Mouse (Mus musculus) hindbrain, embryonic 12.5 days (tissue): ENCODE measurements around the gene Tmem270. TPM values are rescaled to one million over a fixed set of nuclear protein-coding genes. Genes with fewer than 3 reads are reported as not detected.

Experiments used
- ATAC-seq: fragments of 200-750 bp; cut with Nextera tagmentation; 2 replicates; pipeline ENCODE4 v1.8.0; 2017; ENCODE audit warnings: moderate TSS enrichment; ENCODE audit not compliant: low FRiP score
- H3K27ac ChIP-seq: fragments of 300-500 bp; sonication (generic); 2 replicates; pipeline ENCODE4 v1.5.1; 2016; ENCODE audit warnings: mild to moderate bottlenecking
- H3K27me3 ChIP-seq: fragments of 300-500 bp; sonication (generic); 2 replicates; pipeline ENCODE4 v1.6.1; 2016; ENCODE audit warnings: mild to moderate bottlenecking
- H3K36me3 ChIP-seq: fragments of 300-500 bp; sonication (generic); 2 replicates; pipeline ENCODE4 v1.6.1; 2016; ENCODE audit warnings: mild to moderate bottlenecking
- H3K4me1 ChIP-seq: fragments of 300-500 bp; sonication (generic); 2 replicates; pipeline ENCODE4 v1.6.1; 2016
- H3K4me2 ChIP-seq: fragments of 300-500 bp; sonication (generic); replicated peaks from 2 replicates; pipeline ENCODE4 v1.6.1; 2016; ENCODE audit warnings: mild to moderate bottlenecking
- H3K4me3 ChIP-seq: fragments of 300-500 bp; sonication (generic); 2 replicates; pipeline ENCODE4 v1.5.1; 2016; ENCODE audit warnings: mild to moderate bottlenecking
- H3K9ac ChIP-seq: fragments of 300-500 bp; sonication (generic); 2 replicates; pipeline ENCODE4 v1.6.1; 2016; ENCODE audit warnings: mild to moderate bottlenecking, moderate library complexity
- H3K9me3 ChIP-seq: fragments of 300-500 bp; sonication (generic); replicated peaks from 2 replicates; pipeline ENCODE4 v1.6.1; 2016; ENCODE audit warnings: mild to moderate bottlenecking
- WGBS: fragments of 180-500 bp; shearing (Covaris S2); methylation state at CpG from one replicate; pipeline ENCODE4 v1.1.7; 2016; 5-methylcytosine and 5-hydroxymethylcytosine counted together
- polyA plus RNA-seq: library from polyadenylated mRNA; unstranded; fragments of >200 nt; fragmentation: Nextera tagmentation; extraction: Ambion mirVana; gene quantifications from 2 replicates; pipeline ENCODE4 v1.2.1, GENCODE M21; 2016

Tmem270 gene
- polyA plus RNA-seq, 1 experiment from 2014 or later = not detected

- no peak overlapping the region for H3K4me2 ChIP-seq
- no peaks in the 10 kb centered on the region for H3K36me3 ChIP-seq
- no peak overlapping the region for H3K9ac ChIP-seq
- no peak for ATAC-seq
- H3K27ac ChIP-seq = no peak overlapping the region
- WGBS = 58% methylated on average over 5 of the region's 5 CpGs
- H3K27me3 ChIP-seq = no peaks in the 10 kb centered on the region
- no peaks in the 10 kb centered on the region for H3K4me1 ChIP-seq
- no peak overlapping the region for H3K4me3 ChIP-seq
- H3K9me3 ChIP-seq = no peaks in the 10 kb centered on the region
Observed at GRCm38 (mm10) chr5:134872597-134872996, 33.9 kb downstream of the Tmem270 start.

- 82% methylated on average over 5 of the region's 5 CpGs for WGBS
- no peak overlapping the region for H3K4me2 ChIP-seq
- no peaks in the 10 kb centered on the region for H3K36me3 ChIP-seq
- ATAC-seq = no peak
- no peaks in the 10 kb centered on the region for H3K27me3 ChIP-seq
- no peaks in the 10 kb centered on the region for H3K9me3 ChIP-seq
- no peak overlapping the region for H3K9ac ChIP-seq
- H3K4me3 ChIP-seq = no peak overlapping the region
- no peaks in the 10 kb centered on the region; the same call in 1 of the 2 replicates for H3K4me1 ChIP-seq
- H3K27ac ChIP-seq = no peak overlapping the region
Observed at GRCm38 (mm10) chr5:134868506-134868905, 38.0 kb downstream of the Tmem270 start.

GRCm38 (mm10) chr5:134867320-134868144 lies 39.0 kb downstream of the Tmem270 start:
- WGBS = 62% methylated on average over 18 of the region's 18 CpGs
- Histone ChIP-seq H3K4me2 (peak overlapping the region; percentile 9; the same call in 1 of the 2 replicates), H3K4me3 (no peak overlapping the region), H3K4me1 (no peaks in the 10 kb centered on the region; the same call in 1 of the 2 replicates), H3K9me3 (no peaks in the 10 kb centered on the region), H3K27ac (peak overlapping the region; percentile 25), H3K36me3 (no peaks in the 10 kb centered on the region), H3K27me3 (no peaks in the 10 kb centered on the region), H3K9ac (no peak overlapping the region)
- ATAC-seq = no peak

GRCm38 (mm10) chr5:134865158-134865557 lies 41.4 kb downstream of the Tmem270 start:
- WGBS = 57% methylated on average over 8 of the region's 8 CpGs
- Histone ChIP-seq H3K9ac (no peak overlapping the region), H3K27ac (no peak overlapping the region), H3K27me3 (no peaks in the 10 kb centered on the region), H3K4me1 (no peaks in the 10 kb centered on the region; the same call in 1 of the 2 replicates), H3K36me3 (no peaks in the 10 kb centered on the region), H3K4me2 (no peak overlapping the region), H3K9me3 (no peaks in the 10 kb centered on the region), H3K4me3 (no peak overlapping the region)
- ATAC-seq = no peak

GRCm38 (mm10) chr5:134861902-134862497 lies 44.5 kb downstream of the Tmem270 start:
- Histone ChIP-seq H3K9ac (no peak overlapping the region), H3K27me3 (no peaks in the 10 kb centered on the region), H3K36me3 (no peaks in the 10 kb centered on the region), H3K4me3 (no peak overlapping the region), H3K9me3 (no peaks in the 10 kb centered on the region), H3K4me2 (no peak overlapping the region), H3K27ac (no peak overlapping the region), H3K4me1 (no peaks in the 10 kb centered on the region; the same call in 1 of the 2 replicates)
- ATAC-seq = no peak
- WGBS = 78% methylated on average over 16 of the region's 16 CpGs

- 85% methylated on average over 5 of the region's 5 CpGs for WGBS
- no peak for ATAC-seq
- Histone ChIP-seq H3K9ac (no peak overlapping the region), H3K4me2 (no peak overlapping the region), H3K27ac (no peak overlapping the region), H3K4me1 (no peaks in the 10 kb centered on the region), H3K36me3 (no peaks in the 10 kb centered on the region), H3K27me3 (no peaks in the 10 kb centered on the region), H3K4me3 (no peak overlapping the region), H3K9me3 (no peaks in the 10 kb centered on the region)
Observed at GRCm38 (mm10) chr5:134859193-134859592, 47.3 kb downstream of the Tmem270 start.

GRCm38 (mm10) chr5:134858378-134858777 lies 48.2 kb downstream of the Tmem270 start:
- H3K4me3 ChIP-seq = no peak overlapping the region
- no peaks in the 10 kb centered on the region for H3K27me3 ChIP-seq
- H3K4me1 ChIP-seq = no peaks in the 10 kb centered on the region
- H3K9ac ChIP-seq = no peak overlapping the region
- 84% methylated on average over 10 of the region's 10 CpGs for WGBS
- H3K36me3 ChIP-seq = no peaks in the 10 kb centered on the region
- H3K27ac ChIP-seq = no peak overlapping the region
- no peak for ATAC-seq
- no peaks in the 10 kb centered on the region for H3K9me3 ChIP-seq
- H3K4me2 ChIP-seq = no peak overlapping the region

GRCm38 (mm10) chr5:134852873-134853272 lies 53.7 kb downstream of the Tmem270 start:
- Histone ChIP-seq H3K4me3 (no peak overlapping the region), H3K4me2 (no peak overlapping the region), H3K4me1 (no peaks in the 10 kb centered on the region), H3K27me3 (no peaks in the 10 kb centered on the region), H3K27ac (no peak overlapping the region), H3K36me3 (no peaks in the 10 kb centered on the region), H3K9me3 (no peaks in the 10 kb centered on the region), H3K9ac (no peak overlapping the region)
- WGBS = 93% methylated on average over 5 of the region's 5 CpGs
- ATAC-seq = no peak

Other genes starting within 250 kb of the Tmem270 start
- gene Limk1, start 218.1 kb downstream of the Tmem270 start, polyA plus RNA-seq = 19.5 and 20.9 TPM in 2 replicates
- 7.2 and 10.1 TPM in 2 replicates for gene Eln, start 159.4 kb downstream of the Tmem270 start, polyA plus RNA-seq
- gene Cldn13, start 8.8 kb upstream of the Tmem270 start, polyA plus RNA-seq = 2.4 and 2.6 TPM in 2 replicates
- gene Mettl27, start 25.6 kb upstream of the Tmem270 start, polyA plus RNA-seq = 10.4 and 10.5 TPM in 2 replicates
- 4.2 and 6.1 TPM in 2 replicates for gene Cldn4, start 40.2 kb upstream of the Tmem270 start, polyA plus RNA-seq
- gene Cldn3, start 79.5 kb upstream of the Tmem270 start, polyA plus RNA-seq = 8.2 and 18.3 TPM in 2 replicates
- gene Abhd11, start 102.4 kb upstream of the Tmem270 start, polyA plus RNA-seq = 47.4 and 51.0 TPM in 2 replicates
- 34.3 and 38.7 TPM in 2 replicates for gene Stx1a, start 116.7 kb upstream of the Tmem270 start, polyA plus RNA-seq
- 28.9 and 34.4 TPM in 2 replicates for gene Dnajc30, start 157.5 kb upstream of the Tmem270 start, polyA plus RNA-seq
- gene Bud23, start 158.2 kb upstream of the Tmem270 start, polyA plus RNA-seq = 113 and 119 TPM in 2 replicates
- gene Vps37d, start 171.5 kb upstream of the Tmem270 start, polyA plus RNA-seq = 31.6 and 34.2 TPM in 2 replicates
- gene Mlxipl, start 183.2 kb upstream of the Tmem270 start, polyA plus RNA-seq = 1.5 and 2.0 TPM in 2 replicates
- gene Tbl2, start 242.9 kb upstream of the Tmem270 start, polyA plus RNA-seq = 26.9 and 27.2 TPM in 2 replicates